Mouse (Mus musculus): Measurements from ENCODE around the gene Tmem131l.

Tmem131l gene

DNA sequence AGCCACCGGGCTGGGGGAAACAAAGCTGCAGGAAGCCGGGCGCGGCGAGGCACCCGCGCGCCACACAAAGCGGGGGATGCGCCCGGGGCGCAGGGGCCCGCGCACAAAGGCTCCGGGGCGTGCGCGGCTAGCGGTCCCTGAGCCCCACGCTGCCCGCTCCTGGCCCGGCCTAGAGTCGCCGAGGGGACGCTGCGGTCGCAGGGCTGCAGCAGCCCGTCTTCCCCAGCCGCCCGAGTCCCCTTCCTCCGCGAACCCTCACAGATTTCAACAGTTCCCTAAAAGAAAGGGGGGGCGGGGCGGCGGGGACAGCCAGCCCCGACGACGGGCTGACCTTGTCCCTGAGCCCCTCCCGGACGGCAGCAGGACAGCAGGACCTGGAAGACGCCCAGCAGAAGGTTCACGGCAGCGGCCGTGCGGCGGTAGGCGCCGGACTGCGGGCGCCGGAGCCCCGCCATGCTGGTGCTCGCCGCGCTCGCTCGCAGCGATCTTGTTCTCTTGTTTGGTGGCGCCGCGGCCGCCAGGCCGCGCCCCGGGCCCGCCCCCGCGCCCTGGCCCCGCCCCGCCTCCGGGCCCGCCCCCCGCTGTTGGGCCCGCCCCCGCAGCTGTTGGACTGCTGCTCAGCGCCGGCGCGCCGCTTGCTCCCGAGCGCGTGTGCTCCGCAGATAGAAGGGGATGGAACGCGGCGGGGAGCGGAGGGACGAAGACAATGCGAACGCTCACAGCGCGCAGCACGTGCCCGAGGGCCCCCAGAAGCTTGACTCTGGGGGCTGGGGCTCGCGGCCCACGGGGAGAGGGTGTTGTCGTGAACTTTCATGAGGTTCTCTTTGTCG lies at the start of gene Tmem131l:
TSS of gene Tmem131l (minus strand) at position 530 of the 830 bp plus-strand sequence.
- DNase-seq = peak; percentile 82 to 90

GRCm38 (mm10) chr3:84086921-84087320 lies 46.9 kb upstream of the Tmem131l start:
- DNase-seq = no peak

DNA sequence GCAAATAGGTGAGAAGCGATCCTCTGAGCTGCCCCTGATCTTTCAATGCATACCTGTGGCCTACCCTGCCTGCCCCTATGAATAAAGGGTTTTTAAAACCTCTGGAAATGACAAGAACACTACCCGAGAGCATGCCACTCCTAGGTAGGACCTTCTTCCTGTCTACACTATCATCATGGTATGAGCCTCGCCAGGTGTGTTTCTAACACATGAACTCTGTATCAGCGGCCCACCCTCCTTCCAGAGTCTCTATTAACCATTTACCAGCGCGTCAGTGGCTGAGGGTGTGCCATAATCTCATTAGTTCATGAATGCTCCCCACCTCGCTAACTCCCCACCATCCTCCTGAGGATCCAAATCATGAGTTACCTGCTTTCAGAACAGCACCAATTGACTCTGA lies 46.4 kb upstream of the Tmem131l start:
- no peak for DNase-seq

DNA sequence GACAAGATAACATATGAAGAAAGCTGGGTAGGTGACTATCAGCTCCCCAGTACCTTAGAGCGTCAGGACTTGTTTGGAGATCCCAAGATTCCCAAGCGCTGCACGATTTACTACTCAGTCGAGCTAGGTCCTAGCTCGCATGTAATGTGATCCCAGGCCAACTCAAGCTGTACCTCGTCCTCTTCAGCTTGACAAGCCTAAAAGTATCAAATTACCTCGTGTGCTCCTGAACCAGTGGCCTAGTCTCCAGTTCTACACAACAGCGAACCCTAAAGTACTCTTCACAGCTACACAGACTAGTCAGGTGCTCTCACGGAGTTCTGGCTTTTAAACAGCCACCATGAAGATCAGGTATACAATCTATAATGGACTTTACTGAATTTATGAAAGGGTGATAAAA lies 45.5 kb upstream of the Tmem131l start:
- DNase-seq = no peak

DNA sequence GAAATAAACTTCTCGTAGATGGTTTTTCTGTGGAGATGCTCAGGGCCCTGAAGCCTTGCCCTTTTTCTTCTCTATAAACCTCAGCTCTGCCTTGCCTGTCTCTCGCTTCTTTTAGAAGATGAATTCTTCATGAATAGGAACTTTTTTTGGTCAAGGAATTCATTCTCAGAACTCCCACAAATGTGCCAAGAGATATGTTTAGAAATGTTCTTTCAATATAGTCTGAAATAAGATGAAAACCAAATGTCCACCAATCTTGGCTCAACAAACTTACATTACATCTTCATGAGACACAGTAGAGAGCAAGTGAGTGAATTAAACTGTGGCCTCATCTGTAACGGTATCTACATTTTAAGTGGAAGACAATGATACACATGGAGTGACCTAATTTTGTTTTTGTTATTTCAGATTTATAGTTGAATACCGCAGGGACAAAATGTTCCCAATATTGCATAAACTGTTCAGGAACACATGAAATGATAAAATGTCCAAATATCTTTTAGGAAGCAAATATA lies 41.3 kb upstream of the Tmem131l start:
- no peak for DNase-seq

- DNase-seq = no peak
Observed at GRCm38 (mm10) chr3:84080074-84080473, 40.1 kb upstream of the Tmem131l start.

- DNase-seq = no peak
Observed at GRCm38 (mm10) chr3:84077505-84077904, 37.5 kb upstream of the Tmem131l start.

GRCm38 (mm10) chr3:84076543-84077332 lies 36.8 kb upstream of the Tmem131l start:
- no peak for DNase-seq

- no peak for DNase-seq
Observed at GRCm38 (mm10) chr3:84075516-84075915, 35.5 kb upstream of the Tmem131l start.

DNA sequence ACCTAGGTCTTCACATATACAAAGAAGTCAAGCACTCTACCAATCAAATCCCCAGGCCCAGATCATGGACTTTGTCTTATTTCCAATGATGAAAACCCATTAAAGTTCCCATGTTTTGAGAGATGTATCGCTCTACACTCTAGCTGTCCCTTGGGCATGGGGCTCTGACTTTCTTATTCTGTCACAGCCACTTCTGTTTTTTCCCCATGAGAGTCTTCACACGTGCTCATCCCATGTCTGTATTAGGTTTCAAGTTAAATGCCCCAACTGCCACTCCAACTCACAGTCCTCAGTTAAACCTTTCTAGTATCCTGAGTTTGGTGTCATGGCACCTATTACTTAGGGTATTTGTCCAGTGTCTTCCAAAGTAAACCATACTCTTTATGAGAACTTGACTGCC lies 34.8 kb upstream of the Tmem131l start:
- no peak for DNase-seq

- no peak for DNase-seq
Observed at GRCm38 (mm10) chr3:84071641-84072040, 31.7 kb upstream of the Tmem131l start.

GRCm38 (mm10) chr3:84070811-84071210 lies 30.8 kb upstream of the Tmem131l start:
- no peak for DNase-seq

GRCm38 (mm10) chr3:84068831-84069709 lies 29.1 kb upstream of the Tmem131l start:
- no peak for DNase-seq

DNA sequence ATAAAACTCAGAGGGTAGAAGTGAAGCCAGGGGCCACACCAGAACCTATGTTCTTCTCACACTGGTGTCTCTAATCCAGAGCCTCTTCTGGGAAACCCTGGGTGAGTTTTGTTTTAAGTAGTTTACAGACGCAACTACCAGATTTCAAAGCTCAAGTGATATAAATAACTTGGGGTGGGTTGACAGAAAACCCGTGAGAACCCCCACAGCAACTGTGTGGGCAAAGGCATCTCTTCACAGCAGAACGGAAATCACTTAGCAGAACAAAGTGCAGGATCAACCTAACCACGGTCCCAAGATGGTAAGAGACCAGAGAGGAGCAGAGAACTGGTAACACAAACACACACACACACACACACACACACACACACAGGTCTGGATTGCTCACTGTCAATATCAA lies 25.9 kb upstream of the Tmem131l start:
- DNase-seq = no peak

GRCm38 (mm10) chr3:84063369-84063914 lies 23.5 kb upstream of the Tmem131l start:
- DNase-seq = no peak

DNA sequence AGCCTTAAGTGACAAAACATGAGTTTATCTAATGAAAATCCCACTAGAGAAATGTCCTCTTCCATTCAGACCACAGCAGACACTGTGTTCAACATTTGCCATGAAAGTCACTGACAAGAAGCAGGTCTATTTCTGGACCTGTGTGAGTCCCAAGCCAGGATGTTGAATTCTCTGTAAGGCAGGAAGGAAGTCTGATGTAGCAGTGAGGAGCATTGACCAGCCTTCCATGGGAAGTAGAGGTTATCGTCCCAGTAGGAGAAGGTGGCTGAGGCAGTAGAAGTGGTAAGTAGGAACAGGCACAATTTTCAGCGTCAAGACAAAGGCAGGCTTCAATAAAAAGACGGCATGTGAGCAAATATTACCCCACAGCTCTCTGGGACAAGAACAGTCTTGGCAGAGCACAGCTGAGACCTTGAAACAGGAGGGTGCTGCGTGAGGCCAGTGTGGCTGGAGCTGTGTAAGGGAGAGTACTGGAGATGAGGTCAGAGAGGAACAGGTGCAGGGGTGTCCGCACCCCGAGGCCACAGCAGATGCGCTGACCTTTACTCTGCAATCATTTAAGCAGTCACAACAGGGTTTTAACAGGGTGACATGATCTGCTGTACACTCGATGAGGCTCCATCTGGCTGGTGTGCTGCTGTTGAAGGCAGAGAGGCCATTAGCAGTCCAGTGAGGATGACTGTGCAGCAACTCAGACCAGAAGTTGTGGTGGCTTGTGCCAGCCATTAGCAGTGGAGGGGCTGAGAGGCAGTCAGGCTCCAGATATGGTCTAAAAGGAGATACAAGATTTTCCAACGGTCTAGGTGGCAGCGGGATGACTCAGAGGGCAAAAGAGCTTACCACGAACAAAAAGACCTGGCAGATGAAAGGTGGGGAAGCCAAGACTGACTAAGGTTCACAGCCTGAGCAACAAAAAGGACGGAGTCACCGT lies 21.8 kb upstream of the Tmem131l start:
- no peak for DNase-seq

DNA sequence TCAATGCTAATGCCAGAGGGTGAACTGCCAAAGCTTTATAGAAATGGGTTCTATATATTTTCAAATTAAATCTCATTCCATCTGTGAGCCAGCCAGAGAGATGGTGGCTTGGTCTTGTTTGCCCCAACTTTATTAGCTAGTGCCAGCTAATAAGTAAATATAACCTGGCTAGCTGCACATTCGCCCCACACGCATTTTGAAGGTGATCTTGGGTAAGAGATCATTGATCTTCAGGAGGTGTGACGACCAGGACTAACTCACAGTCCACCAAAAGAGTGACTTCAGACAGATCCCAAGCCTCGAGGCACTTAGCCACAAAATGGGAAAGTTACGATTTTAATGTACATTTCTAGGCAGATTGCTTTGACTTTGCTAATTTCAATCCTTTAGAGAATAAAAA lies 21.0 kb upstream of the Tmem131l start:
- DNase-seq = no peak

DNA sequence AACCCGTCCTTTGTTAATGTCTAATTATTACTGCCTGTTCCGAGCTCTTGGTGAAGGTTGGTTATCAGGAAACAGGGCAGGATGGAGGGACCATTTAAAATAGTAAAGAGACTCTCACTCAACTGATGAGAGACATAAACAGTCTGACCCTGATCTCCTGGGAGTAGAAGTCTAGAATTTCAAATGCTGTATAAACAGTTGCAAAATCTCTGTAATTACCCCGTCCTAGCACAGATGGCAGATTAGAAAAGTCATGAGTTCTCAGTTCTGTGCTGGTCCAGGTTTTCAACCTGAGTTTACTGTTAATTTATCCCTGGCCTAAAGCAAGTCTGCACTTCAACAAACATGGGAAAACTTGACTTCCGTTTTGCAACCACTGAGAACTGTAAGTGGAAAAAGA lies 20.2 kb upstream of the Tmem131l start:
- DNase-seq = no peak

DNA sequence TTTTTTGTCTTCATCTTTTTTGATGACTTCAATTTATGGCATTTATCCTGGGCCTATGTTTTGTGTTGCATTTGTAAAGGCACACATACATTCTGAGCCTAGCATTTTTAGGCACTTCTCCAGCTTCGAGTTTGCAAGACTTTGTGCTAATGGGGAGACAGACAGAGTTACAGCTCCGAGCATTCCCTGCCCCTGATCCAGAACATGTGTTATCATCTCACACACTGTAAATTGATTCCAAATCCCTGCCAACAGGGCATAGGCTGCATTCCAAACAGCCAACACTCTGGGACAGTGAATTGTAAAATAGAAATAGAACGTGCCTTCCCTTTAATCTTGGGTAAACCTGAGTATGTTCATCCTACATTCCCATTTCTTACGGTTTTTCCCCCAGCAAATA lies 19.7 kb upstream of the Tmem131l start:
- DNase-seq = no peak

GRCm38 (mm10) chr3:84059261-84059660 lies 19.3 kb upstream of the Tmem131l start:
- DNase-seq = no peak

DNA sequence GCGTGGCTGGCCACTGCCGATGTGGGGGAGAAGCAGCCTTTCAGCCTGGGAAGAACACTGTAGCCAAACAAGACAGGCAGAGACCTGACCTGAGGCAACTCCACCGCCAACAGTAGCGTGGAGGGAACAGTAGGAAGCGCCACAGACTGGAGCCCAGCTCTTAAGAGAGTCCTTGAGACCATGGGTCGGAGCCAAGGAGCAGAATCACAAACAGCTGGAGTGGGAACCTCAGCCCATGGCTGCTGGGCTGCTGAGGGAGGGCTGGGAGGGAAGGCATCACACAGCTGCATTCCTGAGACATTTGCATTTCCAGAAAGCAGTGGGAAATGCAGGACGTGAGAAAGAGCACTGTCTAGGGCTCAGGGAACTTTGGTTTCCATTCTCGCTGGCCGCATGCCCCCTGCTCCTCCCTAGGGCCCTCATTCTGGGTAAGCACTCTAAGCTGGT lies 8.8 kb upstream of the Tmem131l start:
- peak; percentile 70 to 82 for DNase-seq

Measured in lung, postnatal 4 days (tissue).